Mouse (Mus musculus) lung, adult 2 months (tissue): ENCODE measurements around the gene Usp13. TPM values are rescaled to one million over a fixed set of nuclear protein-coding genes. Genes with fewer than 3 reads are reported as not detected.

Experiments
- DNase-seq: peaks from one replicate; pipeline ENCODE4 v3.0.0; 2022
- H3K4me1 ChIP-seq: fragments of 200-500 bp; 2 replicates; pipeline ENCODE4 v1.6.1; 2011; ENCODE audit warnings: low read length; ENCODE audit not compliant: control insufficient read depth, insufficient read depth
- H3K4me3 ChIP-seq: fragments of 200-500 bp; replicated peaks from 2 replicates; pipeline ENCODE3; 2011; ENCODE audit warnings: low read depth, mild to moderate bottlenecking, control low read depth, low read length; ENCODE audit errors: extremely low read depth
- CTCF ChIP-seq: fragments of 200-500 bp; IDR thresholded peaks from 2 replicates; pipeline ENCODE4 v1.5.1; 2011; ENCODE audit warnings: mild to moderate bottlenecking, low read length, control low read depth; ENCODE audit not compliant: insufficient read depth
- POLR2A ChIP-seq: fragments of 200-500 bp; IDR thresholded peaks from 2 replicates; pipeline ENCODE4 v1.6.1; 2011; ENCODE audit warnings: low read depth, mild to moderate bottlenecking, control low read depth, low read length, borderline replicate concordance; ENCODE audit errors: extremely low read depth
- WGBS: fragments of 180-500 bp; shearing (Covaris S2); methylation state at CpG from one replicate; pipeline ENCODE4 v1.1.7; 2018; 5-methylcytosine and 5-hydroxymethylcytosine counted together
- polyA plus RNA-seq: library from polyadenylated mRNA; depleted of rRNA; stranded (reverse); fragments of >200 nt; gene quantifications from 2 replicates; pipeline ENCODE4 v1.2.3, GENCODE M21; 2012; rRNA removed

Gene Usp13
- polyA plus RNA-seq, 1 experiment, result 5.5 TPM

DNA sequence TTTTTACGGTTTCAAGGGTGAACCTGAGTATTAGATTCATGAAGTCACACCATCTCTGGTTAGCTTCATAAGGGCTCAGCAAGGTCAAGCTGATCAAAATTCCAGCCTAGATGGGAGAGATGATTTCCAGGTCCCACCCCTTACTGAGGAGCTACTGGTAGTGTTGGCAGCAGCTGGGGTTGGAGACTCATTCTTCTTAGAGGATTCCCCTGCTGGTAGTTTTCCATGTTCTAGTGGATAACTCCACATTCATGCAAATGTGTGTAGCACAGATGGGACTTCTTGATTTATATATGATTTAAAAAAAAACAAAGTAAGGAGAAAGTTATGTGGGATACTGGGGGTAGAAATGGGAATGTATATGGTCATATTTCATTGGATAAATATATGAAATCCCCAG lies 152.9 kb downstream of the Usp13 start:
- 86% methylated on average over 1 of the region's 1 CpGs for WGBS
- no peak overlapping the region for H3K4me3 ChIP-seq
- TF ChIP-seq POLR2A, result no peak
- TF ChIP-seq CTCF, result no peak
- no peaks in the 10 kb centered on the region for H3K4me1 ChIP-seq
- DNase-seq, result no peak

GRCm38 (mm10) chr3:32979238-32979637 lies 161.9 kb downstream of the Usp13 start:
- Histone ChIP-seq H3K4me3 (no peak overlapping the region), H3K4me1 (no peaks in the 10 kb centered on the region)
- TF ChIP-seq POLR2A, result no peak
- no peak for TF ChIP-seq CTCF
- WGBS, result 58% methylated on average over 6 of the region's 6 CpGs
- DNase-seq, result no peak

GRCm38 (mm10) chr3:32979981-32980380 lies 162.6 kb downstream of the Usp13 start:
- Histone ChIP-seq H3K4me3 (no peak overlapping the region), H3K4me1 (no peaks in the 10 kb centered on the region)
- TF ChIP-seq POLR2A (no peak), CTCF (no peak)
- DNase-seq, result no peak
- 56% methylated on average over 4 of the region's 4 CpGs for WGBS

GRCm38 (mm10) chr3:32985141-32985540 lies 167.8 kb downstream of the Usp13 start:
- Histone ChIP-seq H3K4me3 (no peak overlapping the region), H3K4me1 (no peaks in the 10 kb centered on the region)
- no peak for DNase-seq
- TF ChIP-seq POLR2A (no peak), CTCF (no peak)
- WGBS, result 78% methylated on average over 3 of the region's 3 CpGs

Other genes starting within 250 kb of the Usp13 start
- 34.9 and 52.8 TPM in 2 replicates for gene Gnb4, start 201.0 kb upstream of the Usp13 start, polyA plus RNA-seq
- 13.6 and 18.9 TPM in 2 replicates for gene Actl6a, start 111.2 kb upstream of the Usp13 start, polyA plus RNA-seq
- 103 and 111 TPM in 2 replicates for gene Ndufb5, start 80.6 kb upstream of the Usp13 start, polyA plus RNA-seq
- 1.2 and 2.0 TPM in 2 replicates for gene Mrpl47, start 79.9 kb upstream of the Usp13 start, polyA plus RNA-seq